Mouse (Mus musculus) lung, postnatal 0 days (tissue): ENCODE measurements around the gene Gas2l2.

ENCODE experiments used
- CTCF ChIP-seq: IDR thresholded peaks from 2 replicates; pipeline ENCODE4 v1.5.1; 2016; ENCODE audit warnings: antibody characterized with exemption, mild to moderate bottlenecking
- EP300 ChIP-seq: IDR thresholded peaks from 2 replicates; pipeline ENCODE4 v1.6.1; 2016; ENCODE audit warnings: antibody characterized with exemption, mild to moderate bottlenecking, control low read depth

GRCm38 (mm10) chr11:83447612-83448011 is 18.4 kb upstream of the Gas2l2 start:
- TF ChIP-seq CTCF (no peak), EP300 (no peak)
